Mouse (Mus musculus) gastrocnemius, postnatal 14 days (tissue): ENCODE measurements around the gene Adh6a. TPM values are rescaled to one million over a fixed set of nuclear protein-coding genes. Genes with fewer than 3 reads are reported as not detected.

Experiments used
- total RNA-seq, 2 experiments: library from RNA; stranded (reverse); gene quantifications; 2 replicates each; pipeline ENCODE4 v1.2.3; 2021

Gene Adh6a
- total RNA-seq, 2 experiments from 2014 or later, result not detected

Other genes with a start within 250 kb of the Adh6a start
- 100 to 1,000 TPM; 105 to 170 TPM for gene 1110002E22Rik, start 248.2 kb upstream of the Adh6a start, total RNA-seq
- 1 to 10 TPM; 1.4 to 1.6 TPM for gene Gm5105, start 245.9 kb upstream of the Adh6a start, total RNA-seq
- gene Trmt10a, start 169.8 kb upstream of the Adh6a start, total RNA-seq, result 1 to 10 TPM; 2.4 to 2.5 TPM
- 1 to 10 TPM; 1.9 to 2.7 TPM for gene Mttp, start 168.3 kb upstream of the Adh6a start, total RNA-seq
- gene 4930579F01Rik, start 119.5 kb upstream of the Adh6a start, total RNA-seq, result not detected
- under 1 TPM; 0.13 to 0.37 TPM for gene Adh7, start 95.5 kb upstream of the Adh6a start, total RNA-seq
- 10 to 100 TPM; 46.4 to 90.8 TPM for gene Adh1, start 52.3 kb upstream of the Adh6a start, total RNA-seq
- gene Adh6b, start 28.5 kb downstream of the Adh6a start, total RNA-seq, result under 1 TPM in 1 of 2 experiments, not detected in 1; 0.16 TPM
- not detected for gene Adh4, start 102.2 kb downstream of the Adh6a start, total RNA-seq
- 10 to 100 TPM; 65.5 to 69.2 TPM for gene Adh5, start 129.8 kb downstream of the Adh6a start, total RNA-seq
- gene Metap1, start 176.2 kb downstream of the Adh6a start, total RNA-seq, result 10 to 100 TPM; 43.5 to 44.8 TPM
- gene Eif4e, start 212.9 kb downstream of the Adh6a start, total RNA-seq, result 100 to 1,000 TPM; 101 to 108 TPM